Mouse (Mus musculus): ENCODE results near the gene Smok2b. TPM values are rescaled to one million over a fixed set of nuclear protein-coding genes. Genes with fewer than 3 reads are reported as not detected.
"Not testable (repeated sequence)": the region's sequence is repeated elsewhere in the genome, so short reads cannot be mapped to it uniquely, and the experiment has no call there.

Smok2b gene
- total and polyA plus RNA-seq, 2 experiments, result not detected

- not testable (repeated sequence) for DNase-seq (ENCODE audit: extremely low read depth, low read depth, low spot score); H3K36me3 ChIP-seq (ENCODE audit: control insufficient read depth, insufficient read depth, low read length); H3K4me3 ChIP-seq (ENCODE audit: insufficient read depth, low read depth, low read length); H3K79me2 ChIP-seq (ENCODE audit: control insufficient read depth, insufficient read depth, low read length); H3K9ac ChIP-seq (ENCODE audit: low read depth, low read length); H3K27ac ChIP-seq (replicated peaks; ENCODE audit: insufficient read depth, low read depth, low read length); H3K4me1 ChIP-seq (ENCODE audit: control insufficient read depth, insufficient read depth, low read length); H3K27me3 ChIP-seq (ENCODE audit: control insufficient read depth, insufficient read depth, low read length)
- 83% methylated on average over 2 of the region's 2 CpGs for WGBS
Measured at GRCm38 (mm10) chr17:13198812-13199211, 31.2 kb upstream of the Smok2b start.

- not testable (repeated sequence) for DNase-seq (ENCODE audit: extremely low read depth, low read depth, low spot score); H3K36me3 ChIP-seq (ENCODE audit: control insufficient read depth, insufficient read depth, low read length); H3K79me2 ChIP-seq (ENCODE audit: control insufficient read depth, insufficient read depth, low read length); H3K4me1 ChIP-seq (ENCODE audit: control insufficient read depth, insufficient read depth, low read length); H3K4me3 ChIP-seq (ENCODE audit: insufficient read depth, low read depth, low read length); H3K9ac ChIP-seq (ENCODE audit: low read depth, low read length); H3K27ac ChIP-seq (replicated peaks; ENCODE audit: insufficient read depth, low read depth, low read length); H3K27me3 ChIP-seq (ENCODE audit: control insufficient read depth, insufficient read depth, low read length)
- 74% methylated on average over 8 of the region's 9 CpGs for WGBS
Measured at GRCm38 (mm10) chr17:13199880-13200409, 30.1 kb upstream of the Smok2b start.

- H3K9ac ChIP-seq (ENCODE audit: low read depth, low read length); H3K4me3 ChIP-seq (ENCODE audit: insufficient read depth, low read depth, low read length); DNase-seq (ENCODE audit: extremely low read depth, low read depth, low spot score); H3K27ac ChIP-seq (replicated peaks; ENCODE audit: insufficient read depth, low read depth, low read length); H3K27me3 ChIP-seq (ENCODE audit: control insufficient read depth, insufficient read depth, low read length); H3K36me3 ChIP-seq (ENCODE audit: control insufficient read depth, insufficient read depth, low read length); H3K79me2 ChIP-seq (ENCODE audit: control insufficient read depth, insufficient read depth, low read length); H3K4me1 ChIP-seq (ENCODE audit: control insufficient read depth, insufficient read depth, low read length): not testable (repeated sequence)
- WGBS, result 84% methylated on average over 4 of the region's 4 CpGs
Measured at GRCm38 (mm10) chr17:13201551-13201950, 28.5 kb upstream of the Smok2b start.

GRCm38 (mm10) chr17:13202453-13203107 lies 27.5 kb upstream of the Smok2b start:
- H3K36me3 ChIP-seq (ENCODE audit: control insufficient read depth, insufficient read depth, low read length); H3K4me1 ChIP-seq (ENCODE audit: control insufficient read depth, insufficient read depth, low read length); H3K79me2 ChIP-seq (ENCODE audit: control insufficient read depth, insufficient read depth, low read length); H3K27ac ChIP-seq (replicated peaks; ENCODE audit: insufficient read depth, low read depth, low read length); H3K27me3 ChIP-seq (ENCODE audit: control insufficient read depth, insufficient read depth, low read length); H3K9ac ChIP-seq (ENCODE audit: low read depth, low read length); H3K4me3 ChIP-seq (ENCODE audit: insufficient read depth, low read depth, low read length); DNase-seq (ENCODE audit: extremely low read depth, low read depth, low spot score): not testable (repeated sequence)
- WGBS, result 68% methylated on average over 2 of the region's 3 CpGs

GRCm38 (mm10) chr17:13205247-13205646 lies 24.8 kb upstream of the Smok2b start:
- not testable (repeated sequence) for H3K4me1 ChIP-seq (ENCODE audit: control insufficient read depth, insufficient read depth, low read length); H3K36me3 ChIP-seq (ENCODE audit: control insufficient read depth, insufficient read depth, low read length); DNase-seq (ENCODE audit: extremely low read depth, low read depth, low spot score); H3K27ac ChIP-seq (replicated peaks; ENCODE audit: insufficient read depth, low read depth, low read length); H3K27me3 ChIP-seq (ENCODE audit: control insufficient read depth, insufficient read depth, low read length); H3K79me2 ChIP-seq (ENCODE audit: control insufficient read depth, insufficient read depth, low read length); H3K9ac ChIP-seq (ENCODE audit: low read depth, low read length); H3K4me3 ChIP-seq (ENCODE audit: insufficient read depth, low read depth, low read length)
- WGBS, result 93% methylated on average over 1 of the region's 1 CpGs

- H3K9ac ChIP-seq (ENCODE audit: low read depth, low read length), result no peak overlapping the region
- 84% methylated on average over 2 of the region's 2 CpGs for WGBS
- H3K36me3 ChIP-seq (ENCODE audit: control insufficient read depth, insufficient read depth, low read length), result no peaks in the 10 kb centered on the region
- no peak overlapping the region for H3K27ac ChIP-seq (replicated peaks; ENCODE audit: insufficient read depth, low read depth, low read length)
- H3K4me3 ChIP-seq (ENCODE audit: insufficient read depth, low read depth, low read length), result no peak overlapping the region
- no peaks in the 10 kb centered on the region for H3K79me2 ChIP-seq (ENCODE audit: control insufficient read depth, insufficient read depth, low read length)
- TF ChIP-seq CTCF (IDR thresholded peaks at IDR 0.05; ENCODE audit: low read depth, low read length), result no peak
- TF ChIP-seq POLR2A (IDR thresholded peaks at IDR 0.05; ENCODE audit: extremely low read depth, insufficient read depth, low read length), result no peak
- no peaks in the 10 kb centered on the region for H3K4me1 ChIP-seq (ENCODE audit: control insufficient read depth, insufficient read depth, low read length)
- 0 out of 2 replicates have a peak, but pooled peaks cover 2% of the 10 kb centered on the region for H3K27me3 ChIP-seq (ENCODE audit: control insufficient read depth, insufficient read depth, low read length)
- no peak for DNase-seq (ENCODE audit: extremely low read depth, low read depth, low spot score)
Measured at GRCm38 (mm10) chr17:13206491-13206890, 23.6 kb upstream of the Smok2b start.

GRCm38 (mm10) chr17:13208460-13208859 lies 21.6 kb upstream of the Smok2b start:
- H3K4me3 ChIP-seq (ENCODE audit: insufficient read depth, low read depth, low read length); H3K9ac ChIP-seq (ENCODE audit: low read depth, low read length); H3K79me2 ChIP-seq (ENCODE audit: control insufficient read depth, insufficient read depth, low read length); H3K4me1 ChIP-seq (ENCODE audit: control insufficient read depth, insufficient read depth, low read length); DNase-seq (ENCODE audit: extremely low read depth, low read depth, low spot score); H3K36me3 ChIP-seq (ENCODE audit: control insufficient read depth, insufficient read depth, low read length); H3K27me3 ChIP-seq (ENCODE audit: control insufficient read depth, insufficient read depth, low read length); H3K27ac ChIP-seq (replicated peaks; ENCODE audit: insufficient read depth, low read depth, low read length): not testable (repeated sequence)
